Mouse (Mus musculus) megakaryocyte, embryonic 14.5 days (primary cell): ENCODE measurements around the gene Klkb1. TPM values are rescaled to one million over a fixed set of nuclear protein-coding genes. Genes with fewer than 3 reads are reported as not detected.
A peak's percentile ranks its signal among the peaks of the same experiment; 100 is the strongest.
"Not testable (repeated sequence)": the region's sequence is repeated elsewhere in the genome, so short reads cannot be mapped to it uniquely, and the experiment has no call there.

Experiments used
- H3K27me3 ChIP-seq: replicated peaks from 2 replicates; pipeline ENCODE3; 2012; ENCODE audit warnings: inconsistent platforms
- H3K36me3 ChIP-seq: replicated peaks from 2 replicates; pipeline ENCODE3; 2012; ENCODE audit warnings: low read length, inconsistent platforms, mixed read lengths
- H3K4me1 ChIP-seq: 2 replicates; pipeline ENCODE4 v1.6.1; 2012; ENCODE audit warnings: inconsistent platforms
- H3K4me3 ChIP-seq: replicated peaks from 2 replicates; pipeline ENCODE3; 2012; ENCODE audit warnings: moderate library complexity, mild to moderate bottlenecking, inconsistent platforms
- H3K9me3 ChIP-seq: 2 replicates; pipeline ENCODE4 v1.6.1; 2012; ENCODE audit warnings: inconsistent platforms
- FLI1 ChIP-seq: IDR thresholded peaks from 2 replicates; pipeline ENCODE4 v1.6.1; 2012; ENCODE audit warnings: low read length, inconsistent platforms, mixed read lengths
- GATA1 ChIP-seq: IDR thresholded peaks from 3 replicates; pipeline ENCODE4 v1.6.1; 2012; ENCODE audit warnings: mixed read lengths, low read length, inconsistent platforms, borderline replicate concordance
- polyA plus RNA-seq: library from polyadenylated mRNA; stranded (reverse); fragments of >175 nt; gene quantifications from 2 replicates; pipeline ENCODE4 v1.2.3, GENCODE M21; 2012; ENCODE audit warnings: low replicate concordance; ENCODE audit not compliant: insufficient read depth

Klkb1 gene
- not detected in 2 replicates for polyA plus RNA-seq

- Histone ChIP-seq H3K4me1 (no peaks in the 10 kb centered on the region), H3K4me3 (no peak within 1 kb of the TSS), H3K9me3 (no peaks in the 10 kb centered on the region), H3K36me3 (no peaks in the 10 kb centered on the region), H3K27me3 (no peaks in the 10 kb centered on the region)
- no peak for TF ChIP-seq GATA1
- no peak for TF ChIP-seq FLI1
These were observed at the start of gene Klkb1 for GRCm38 (mm10) chr8:45294687-45295086. Klkb1 (minus strand) TSS chr8:45294859.

- Histone ChIP-seq H3K4me1 (peaks cover 3% of the 10 kb centered on the region; the same call in 1 of the 2 replicates), H3K36me3 (no peaks in the 10 kb centered on the region), H3K27me3 (peaks cover 1% of the 10 kb centered on the region), H3K9me3 (no peaks in the 10 kb centered on the region), H3K4me3 (no peak overlapping the region)
- no peak for TF ChIP-seq GATA1
- TF ChIP-seq FLI1, result no peak
These were observed 49.6 kb upstream of the Klkb1 start for GRCm38 (mm10) chr8:45344298-45344697.

GRCm38 (mm10) chr8:45341630-45342628 lies 47.3 kb upstream of the Klkb1 start:
- H3K27me3 ChIP-seq, result peaks cover 1% of the 10 kb centered on the region
- H3K4me3 ChIP-seq, result no peak overlapping the region
- H3K36me3 ChIP-seq, result no peaks in the 10 kb centered on the region
- H3K9me3 ChIP-seq, result no peaks in the 10 kb centered on the region
- peaks cover 3% of the 10 kb centered on the region; the same call in 1 of the 2 replicates for H3K4me1 ChIP-seq
- no peak for TF ChIP-seq FLI1
- no peak for TF ChIP-seq GATA1

DNA sequence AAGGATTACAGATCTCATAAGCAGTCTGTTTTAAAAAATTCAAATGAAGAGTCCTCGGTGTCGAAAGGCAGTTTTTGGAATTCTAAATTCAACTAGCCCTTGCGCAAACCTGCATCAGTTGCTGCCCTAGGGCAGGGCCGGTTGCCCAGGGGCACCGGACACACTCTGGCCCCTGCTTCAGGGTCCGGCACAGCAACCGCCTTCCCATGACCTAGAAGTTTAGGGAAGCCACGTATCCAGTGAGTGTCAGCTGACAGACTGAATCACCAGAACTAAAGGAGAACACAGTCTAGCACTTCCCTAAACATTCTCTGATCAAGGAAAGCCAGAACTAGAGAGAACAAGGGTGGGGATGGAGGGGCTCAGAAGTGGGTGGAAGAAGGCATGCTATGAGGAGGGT lies 38.8 kb upstream of the Klkb1 start:
- H3K4me3 ChIP-seq, result peak overlapping the region; percentile 95
- TF ChIP-seq FLI1 (no peak), GATA1 (no peak)
- no peaks in the 10 kb centered on the region for H3K9me3 ChIP-seq
- H3K36me3 ChIP-seq, result no peaks in the 10 kb centered on the region
- H3K27me3 ChIP-seq, result no peaks in the 10 kb centered on the region
- H3K4me1 ChIP-seq, result peaks cover 15% of the 10 kb centered on the region

GRCm38 (mm10) chr8:45332685-45333409 lies 38.2 kb upstream of the Klkb1 start, which contains the start of gene Cyp4v3:
Cyp4v3 (minus strand) TSS chr8:45333216.
- TF ChIP-seq FLI1 (no peak), GATA1 (no peak)
- Histone ChIP-seq H3K27me3 (no peaks in the 10 kb centered on the region), H3K4me1 (peaks cover 15% of the 10 kb centered on the region), H3K4me3 (peak within 1 kb of the TSS; percentile 95), H3K36me3 (no peaks in the 10 kb centered on the region), H3K9me3 (no peaks in the 10 kb centered on the region)

- Histone ChIP-seq H3K36me3 (no peaks in the 10 kb centered on the region), H3K27me3 (no peaks in the 10 kb centered on the region), H3K9me3 (no peaks in the 10 kb centered on the region), H3K4me3 (no peak overlapping the region), H3K4me1 (peaks cover 15% of the 10 kb centered on the region)
- TF ChIP-seq FLI1, result no peak
- no peak for TF ChIP-seq GATA1
These were observed 36.2 kb upstream of the Klkb1 start for GRCm38 (mm10) chr8:45330856-45331255.

DNA sequence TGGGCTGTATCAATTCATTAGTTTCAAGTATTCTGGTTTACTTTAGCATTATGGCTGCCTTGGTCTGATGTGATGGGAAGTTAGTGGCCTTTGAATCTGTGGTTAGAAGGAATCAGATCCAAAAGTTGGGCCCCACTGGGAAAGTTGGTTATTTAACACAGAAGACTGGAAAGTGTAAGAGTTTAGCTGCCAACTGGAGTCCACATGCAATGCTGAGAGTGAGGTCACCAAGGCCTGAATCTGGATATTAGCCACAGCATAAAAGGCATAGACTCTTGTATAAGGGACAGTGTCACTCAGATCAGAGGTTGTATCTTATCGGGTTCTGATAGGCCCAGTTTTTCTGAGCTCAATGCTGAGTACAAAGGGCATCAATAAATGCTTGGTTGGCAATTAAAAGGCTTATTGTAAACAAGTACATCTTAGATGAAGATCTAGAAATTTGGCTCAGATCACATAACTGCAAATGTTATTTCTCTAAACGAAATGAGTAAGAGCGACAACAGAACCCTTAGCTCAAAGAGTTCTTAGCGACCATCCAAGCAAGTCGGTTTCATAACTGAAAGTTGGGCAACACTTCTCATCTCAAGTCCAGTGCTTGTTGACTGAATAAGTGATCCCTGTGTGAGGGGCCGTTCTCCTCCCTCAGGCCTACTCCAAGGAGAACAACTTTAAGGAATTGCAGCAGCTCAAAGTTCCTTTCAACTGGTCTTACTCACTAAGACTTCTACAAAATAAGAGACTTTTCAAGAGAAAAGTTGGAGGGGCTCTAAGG lies 34.7 kb upstream of the Klkb1 start:
- Histone ChIP-seq H3K9me3 (no peaks in the 10 kb centered on the region), H3K4me1 (peaks cover 15% of the 10 kb centered on the region), H3K27me3 (no peaks in the 10 kb centered on the region), H3K36me3 (no peaks in the 10 kb centered on the region), H3K4me3 (no peak overlapping the region)
- TF ChIP-seq GATA1 (no peak), FLI1 (no peak)

DNA sequence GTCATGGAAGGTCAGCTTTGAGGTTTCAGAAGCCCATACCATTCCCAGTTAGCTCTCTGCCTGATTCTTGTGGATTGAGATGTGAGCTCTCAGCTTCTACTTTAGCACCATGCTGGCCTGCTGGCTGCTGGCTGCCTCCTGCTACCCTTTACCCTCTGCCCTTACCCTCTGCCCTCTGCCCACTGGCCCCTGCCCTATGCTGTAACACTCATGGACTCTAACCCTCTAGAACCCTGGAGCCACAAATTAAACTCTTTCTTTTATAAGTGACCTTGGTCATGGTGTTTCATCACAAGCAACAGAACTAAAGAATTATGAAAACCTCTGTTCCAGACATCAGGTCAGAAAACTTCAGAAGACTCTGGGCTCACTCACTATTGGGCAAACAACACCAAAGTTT lies 32.4 kb upstream of the Klkb1 start:
- H3K36me3 ChIP-seq, H3K9me3 ChIP-seq, H3K4me3 ChIP-seq, H3K27me3 ChIP-seq, H3K4me1 ChIP-seq: not testable (repeated sequence)

GRCm38 (mm10) chr8:45324151-45324550 lies 29.5 kb upstream of the Klkb1 start:
- H3K36me3 ChIP-seq, result no peaks in the 10 kb centered on the region
- H3K9me3 ChIP-seq, result no peaks in the 10 kb centered on the region
- H3K4me1 ChIP-seq, result no peaks in the 10 kb centered on the region
- TF ChIP-seq GATA1 (no peak), FLI1 (no peak)
- no peak overlapping the region for H3K4me3 ChIP-seq
- no peaks in the 10 kb centered on the region for H3K27me3 ChIP-seq
